Mouse (Mus musculus) lung, adult 2 months (tissue): ENCODE measurements around the gene Nsun3. TPM values are rescaled to one million over a fixed set of nuclear protein-coding genes. Genes with fewer than 3 reads are reported as not detected.

Experiments used
- DNase-seq: peaks from one replicate; pipeline ENCODE4 v3.0.0; 2022
- H3K4me1 ChIP-seq: fragments of 200-500 bp; 2 replicates; pipeline ENCODE4 v1.6.1; 2011; ENCODE audit warnings: low read length; ENCODE audit not compliant: control insufficient read depth, insufficient read depth
- H3K4me3 ChIP-seq: fragments of 200-500 bp; replicated peaks from 2 replicates; pipeline ENCODE3; 2011; ENCODE audit warnings: low read depth, mild to moderate bottlenecking, control low read depth, low read length; ENCODE audit errors: extremely low read depth
- CTCF ChIP-seq: fragments of 200-500 bp; IDR thresholded peaks from 2 replicates; pipeline ENCODE4 v1.5.1; 2011; ENCODE audit warnings: mild to moderate bottlenecking, low read length, control low read depth; ENCODE audit not compliant: insufficient read depth
- POLR2A ChIP-seq: fragments of 200-500 bp; IDR thresholded peaks from 2 replicates; pipeline ENCODE4 v1.6.1; 2011; ENCODE audit warnings: low read depth, mild to moderate bottlenecking, control low read depth, low read length, borderline replicate concordance; ENCODE audit errors: extremely low read depth
- WGBS: fragments of 180-500 bp; shearing (Covaris S2); methylation state at CpG from one replicate; pipeline ENCODE4 v1.1.7; 2018; 5-methylcytosine and 5-hydroxymethylcytosine counted together
- polyA plus RNA-seq: library from polyadenylated mRNA; depleted of rRNA; stranded (reverse); fragments of >200 nt; gene quantifications from 2 replicates; pipeline ENCODE4 v1.2.3, GENCODE M21; 2012; rRNA removed

Gene Nsun3
- polyA plus RNA-seq, 1 experiment: 4.6 TPM

- WGBS: 69% methylated on average over 4 of the region's 4 CpGs
Observed at GRCm38 (mm10) chr16:62685494-62685893, 101.1 kb downstream of the Nsun3 start.

More at GRCm38 (mm10) chr16:62685494-62685893, 101.1 kb downstream of the Nsun3 start:
- Histone ChIP-seq H3K4me1 (no peaks in the 10 kb centered on the region), H3K4me3 (no peak overlapping the region)
- DNase-seq: no peak
- TF ChIP-seq POLR2A (no peak), CTCF (no peak)

Other genes starting within 250 kb of the Nsun3 start
- 0.71 and 1.2 TPM in 2 replicates for gene Stx19, start 27.9 kb upstream of the Nsun3 start, polyA plus RNA-seq
- gene Arl13b, start 60.2 kb upstream of the Nsun3 start, polyA plus RNA-seq: 6.0 and 6.6 TPM in 2 replicates
- 15.6 and 20.0 TPM in 2 replicates for gene Pros1, start 67.5 kb upstream of the Nsun3 start, polyA plus RNA-seq